Mouse (Mus musculus) ES-Bruce4 (cell line): ENCODE data around the gene Pi4k2b.

ENCODE experiments used
- CTCF ChIP-seq: IDR thresholded peaks from one replicate; pipeline ENCODE4 v1.8.1; 2011; ENCODE audit warnings: low read depth, low read length
- EP300 ChIP-seq: IDR thresholded peaks from 2 replicates; pipeline ENCODE4 v1.6.1; 2011; ENCODE audit warnings: low read depth, low read length; ENCODE audit not compliant: insufficient read depth
- POLR2A ChIP-seq: IDR thresholded peaks from one replicate; pipeline ENCODE4 v1.8.1; 2011; ENCODE audit warnings: low read length; ENCODE audit not compliant: insufficient read depth

DNA sequence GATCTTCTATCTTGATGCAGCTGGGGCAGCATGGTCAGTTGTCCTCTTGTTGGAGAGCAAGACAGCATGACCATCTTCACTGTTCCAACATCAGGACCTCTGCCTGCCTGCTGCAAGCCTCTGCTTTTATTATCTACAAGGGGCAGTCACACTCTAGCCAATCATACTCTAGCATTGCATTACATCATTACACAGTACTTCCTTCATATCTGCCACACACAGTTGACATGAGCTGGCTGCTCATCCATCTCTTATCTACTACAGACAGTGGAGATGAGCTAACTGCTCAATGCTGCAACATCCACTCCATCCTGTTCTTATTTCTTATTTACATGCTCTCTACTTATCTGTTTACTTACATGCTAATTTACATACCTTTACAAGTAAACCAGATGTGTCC lies 28.7 kb upstream of the Pi4k2b start:
- TF ChIP-seq CTCF (no peak), EP300 (no peak), POLR2A (no peak)
